Mouse (Mus musculus) cerebellum, adult 9-10 months (tissue): Measurements from ENCODE around the gene Sec24c.
"Not testable (repeated sequence)": the region's sequence is repeated elsewhere in the genome, so short reads cannot be mapped to it uniquely, and the experiment has no call there.

Experiments used
- DNase-seq: peaks from one replicate; pipeline ENCODE4 v3.0.0; 2022

The Sec24c gene

GRCm38 (mm10) chr14:20674064-20674833, at the start of gene Sec24c:
Gene Sec24c (plus strand): TSS chr14:20674308.
- DNase-seq = peak; percentile 95

GRCm38 (mm10) chr14:20626447-20626846, 47.7 kb upstream of the Sec24c start:
- no peak for DNase-seq

GRCm38 (mm10) chr14:20626971-20627370, 47.1 kb upstream of the Sec24c start:
- no peak for DNase-seq

- no peak for DNase-seq
These were observed 42.9 kb upstream of the Sec24c start for GRCm38 (mm10) chr14:20631253-20631652.

GRCm38 (mm10) chr14:20635546-20635945, 38.6 kb upstream of the Sec24c start:
- no peak for DNase-seq

- not testable (repeated sequence) for DNase-seq
These were observed 37.1 kb upstream of the Sec24c start for GRCm38 (mm10) chr14:20636968-20637367.

- DNase-seq = no peak
These were observed 36.1 kb upstream of the Sec24c start for GRCm38 (mm10) chr14:20637818-20638574.

- no peak for DNase-seq
These were observed 35.4 kb upstream of the Sec24c start for GRCm38 (mm10) chr14:20638702-20639101.

- DNase-seq = no peak
These were observed 34.0 kb upstream of the Sec24c start for GRCm38 (mm10) chr14:20639918-20640619.

GRCm38 (mm10) chr14:20640644-20641437, 33.3 kb upstream of the Sec24c start, which contains the start of gene Usp54:
Gene Usp54 (minus strand): TSS chr14:20641063.
- DNase-seq = peak; percentile 98

GRCm38 (mm10) chr14:20641438-20641875, 32.7 kb upstream of the Sec24c start:
- peak; percentile 49 for DNase-seq

GRCm38 (mm10) chr14:20645547-20645946, 28.6 kb upstream of the Sec24c start:
- no peak for DNase-seq

- no peak for DNase-seq
These were observed 27.7 kb upstream of the Sec24c start for GRCm38 (mm10) chr14:20646381-20646780.

- no peak for DNase-seq
These were observed 23.1 kb upstream of the Sec24c start for GRCm38 (mm10) chr14:20651000-20651399.

- DNase-seq = no peak
These were observed 22.3 kb upstream of the Sec24c start for GRCm38 (mm10) chr14:20651722-20652256.

GRCm38 (mm10) chr14:20654690-20655421, 19.3 kb upstream of the Sec24c start:
- DNase-seq = no peak

- no peak for DNase-seq
These were observed 18.4 kb upstream of the Sec24c start for GRCm38 (mm10) chr14:20655731-20656130.

- no peak for DNase-seq
These were observed 17.7 kb upstream of the Sec24c start, which contains the start of gene Myoz1 for GRCm38 (mm10) chr14:20656361-20656760. Gene Myoz1 (minus strand): TSS chr14:20656540.

- DNase-seq = peak; percentile 58
These were observed 15.8 kb upstream of the Sec24c start for GRCm38 (mm10) chr14:20658326-20658725.

GRCm38 (mm10) chr14:20658902-20659301, 15.2 kb upstream of the Sec24c start:
- no peak for DNase-seq

GRCm38 (mm10) chr14:20659687-20660086, 14.4 kb upstream of the Sec24c start:
- no peak for DNase-seq
